In the genomic region with DNA sequence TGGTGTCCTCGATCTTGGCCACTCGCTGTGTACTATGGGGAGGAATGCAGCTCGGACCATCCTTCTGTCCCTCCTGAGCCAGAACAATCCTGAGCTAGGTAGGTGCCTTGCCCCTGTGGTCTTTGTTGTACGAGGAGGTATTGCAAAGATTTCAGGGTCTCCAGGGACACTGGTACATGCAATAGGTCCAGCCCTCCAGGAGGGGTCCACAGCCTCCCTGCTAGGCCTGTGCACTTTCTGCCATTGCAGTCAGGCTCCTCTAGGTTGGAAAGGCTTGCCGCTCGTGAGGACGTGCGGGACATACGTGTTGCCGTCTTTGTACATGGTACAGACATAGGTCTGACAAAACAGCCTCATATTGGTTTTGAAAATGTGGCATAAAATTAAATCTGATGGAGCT, we compare ENCODE assay signal across 12 mouse cellular contexts.
DNase-seq lines count a peak whose midpoint lies in the region; ATAC-seq and TF ChIP-seq lines count a peak whose summit lies in the region.
"Had no signal": no experiment of that assay in that cellular context is flagged by ENCODE, and none has a peak within 500 bp of the region (broad histone marks: within the 10 kb centered on the region; RNA-seq: fewer than 3 reads in every experiment).

No protein-coding gene starts in this region.

- no peak for DNase-seq in heart, postnatal 0 days (ENCODE audit: low spot score)
- no peak for DNase-seq in heart, adult 9 months (ENCODE audit: low spot score in 2 of 2)
- peak; percentile 64 for DNase-seq in midbrain, embryonic 11.5 days (ENCODE audit: low spot score, missing footprints)
- no peak for DNase-seq in cerebellum, adult 18-20 months
- DNase-seq in cerebellum, postnatal 36 days: no peak
- DNase-seq: cerebellum, postnatal 25 days; right cerebral cortex, postnatal 14 days had no signal

- H3K9me3 ChIP-seq in heart, postnatal 0 days (replicated peaks; ENCODE audit: control insufficient read depth, low read length): no peaks in the 10 kb centered on the region
- no peaks in the 10 kb centered on the region for H3K9me3 ChIP-seq in midbrain, embryonic 11.5 days (ENCODE audit: control insufficient read depth, low read length)
- no peaks in the 10 kb centered on the region for H3K9me3 ChIP-seq in midbrain, embryonic 16.5 days (replicated peaks; ENCODE audit: control insufficient read depth, low read length, poor library complexity, severe bottlenecking)
- no peaks in the 10 kb centered on the region for H3K9me3 ChIP-seq in intestine, embryonic 15.5 days
- H3K9me3 ChIP-seq in stomach, embryonic 16.5 days (replicated peaks; ENCODE audit: control insufficient read depth, low read length): no peaks in the 10 kb centered on the region
- H3K9me3 ChIP-seq: forebrain, embryonic 15.5 days; neural tube, embryonic 12.5 days had no signal

- 88% methylated on average over 10 of the region's 10 CpGs for WGBS in heart, postnatal 0 days
- WGBS in midbrain, embryonic 11.5 days: 93% methylated on average over 10 of the region's 10 CpGs
- 90% methylated on average over 10 of the region's 10 CpGs for WGBS in midbrain, embryonic 16.5 days
- WGBS in intestine, embryonic 15.5 days: 80% methylated on average over 10 of the region's 10 CpGs
- 86% methylated on average over 10 of the region's 10 CpGs for WGBS in stomach, embryonic 16.5 days

- no peak overlapping the region for H3K9ac ChIP-seq in heart, postnatal 0 days (replicated peaks; ENCODE audit: low read depth, low read length)
- no peak overlapping the region for H3K9ac ChIP-seq in midbrain, embryonic 11.5 days (ENCODE audit: low read length)
- H3K9ac ChIP-seq in midbrain, embryonic 16.5 days (ENCODE audit: low read depth, low read length): no peak overlapping the region
- H3K9ac ChIP-seq in intestine, embryonic 15.5 days: no peak overlapping the region
- peak overlapping the region; percentile 19; the same call in 1 of the 2 replicates for H3K9ac ChIP-seq in stomach, embryonic 16.5 days (ENCODE audit: low read length)
- H3K9ac ChIP-seq: forebrain, embryonic 15.5 days; neural tube, embryonic 12.5 days had no signal

- peak overlapping the region; percentile 78 for H3K27ac ChIP-seq in heart, postnatal 0 days (ENCODE audit: low read depth)
- H3K27ac ChIP-seq in midbrain, embryonic 11.5 days (ENCODE audit: low read depth, low read length): no peak overlapping the region
- H3K27ac ChIP-seq in midbrain, embryonic 16.5 days (ENCODE audit: low read length): no peak overlapping the region
- H3K27ac ChIP-seq in intestine, embryonic 15.5 days: peak overlapping the region; percentile 95
- peak overlapping the region; percentile 90 for H3K27ac ChIP-seq in stomach, embryonic 16.5 days (ENCODE audit: low read length)
- H3K27ac ChIP-seq: forebrain, embryonic 15.5 days; neural tube, embryonic 12.5 days had no signal

- no peak for TF ChIP-seq CTCF in heart, postnatal 0 days (IDR thresholded peaks at IDR 0.05; ENCODE audit: low read depth)

- TF ChIP-seq EP300 in heart, postnatal 0 days (IDR thresholded peaks at IDR 0.05; ENCODE audit: low read depth): no peak

- no peaks in the 10 kb centered on the region for H3K4me1 ChIP-seq in heart, postnatal 0 days (ENCODE audit: control insufficient read depth, insufficient read depth)
- H3K4me1 ChIP-seq in midbrain, embryonic 11.5 days (ENCODE audit: control insufficient read depth, insufficient read depth, low read length): no peaks in the 10 kb centered on the region
- H3K4me1 ChIP-seq in midbrain, embryonic 16.5 days (ENCODE audit: control insufficient read depth, insufficient read depth, low read length): peaks cover 4% of the 10 kb centered on the region; the same call in 1 of the 2 replicates
- H3K4me1 ChIP-seq in intestine, embryonic 15.5 days (replicated peaks): peaks cover 28% of the 10 kb centered on the region
- H3K4me1 ChIP-seq in stomach, embryonic 16.5 days (ENCODE audit: control insufficient read depth, insufficient read depth, low read length): peaks cover 33% of the 10 kb centered on the region
- H3K4me1 ChIP-seq: forebrain, embryonic 15.5 days; neural tube, embryonic 12.5 days had no signal

- no peak overlapping the region for H3K4me2 ChIP-seq in heart, postnatal 0 days (ENCODE audit: low read depth, low read length)
- H3K4me2 ChIP-seq in midbrain, embryonic 11.5 days: no peak overlapping the region
- no peak overlapping the region for H3K4me2 ChIP-seq in midbrain, embryonic 16.5 days (ENCODE audit: low read length)
- no peak overlapping the region for H3K4me2 ChIP-seq in intestine, embryonic 15.5 days (replicated peaks)
- H3K4me2 ChIP-seq in stomach, embryonic 16.5 days (ENCODE audit: low read depth, low read length): no peak overlapping the region
- H3K4me2 ChIP-seq: forebrain, embryonic 15.5 days; neural tube, embryonic 12.5 days had no signal

- no peaks in the 10 kb centered on the region for H3K27me3 ChIP-seq in heart, postnatal 0 days (ENCODE audit: control insufficient read depth, insufficient read depth, low read length)
- H3K27me3 ChIP-seq in midbrain, embryonic 11.5 days (ENCODE audit: control insufficient read depth, insufficient read depth, low read length): no peaks in the 10 kb centered on the region
- H3K27me3 ChIP-seq in midbrain, embryonic 16.5 days (ENCODE audit: control insufficient read depth, insufficient read depth, low read depth, low read length): no peaks in the 10 kb centered on the region
- no peaks in the 10 kb centered on the region for H3K27me3 ChIP-seq in intestine, embryonic 15.5 days (replicated peaks)
- no peaks in the 10 kb centered on the region for H3K27me3 ChIP-seq in stomach, embryonic 16.5 days (ENCODE audit: control insufficient read depth, insufficient read depth, low read length)
- H3K27me3 ChIP-seq: forebrain, embryonic 15.5 days; neural tube, embryonic 12.5 days had no signal

- no peaks in the 10 kb centered on the region for H3K36me3 ChIP-seq in heart, postnatal 0 days (replicated peaks; ENCODE audit: control insufficient read depth, insufficient read depth, low read length)
- no peaks in the 10 kb centered on the region for H3K36me3 ChIP-seq in midbrain, embryonic 11.5 days (ENCODE audit: control insufficient read depth, insufficient read depth, low read length)
- no peaks in the 10 kb centered on the region for H3K36me3 ChIP-seq in midbrain, embryonic 16.5 days (ENCODE audit: control insufficient read depth, insufficient read depth, low read length)
- no peaks in the 10 kb centered on the region for H3K36me3 ChIP-seq in intestine, embryonic 15.5 days
- no peaks in the 10 kb centered on the region for H3K36me3 ChIP-seq in stomach, embryonic 16.5 days (ENCODE audit: control insufficient read depth, insufficient read depth, low read length)
- H3K36me3 ChIP-seq: forebrain, embryonic 15.5 days; neural tube, embryonic 12.5 days had no signal

- H3K4me3 ChIP-seq in heart, postnatal 0 days (ENCODE audit: low read depth, low read length): no peak overlapping the region
- H3K4me3 ChIP-seq in midbrain, embryonic 11.5 days (ENCODE audit: low read depth, low read length): no peak overlapping the region
- H3K4me3 ChIP-seq in midbrain, embryonic 16.5 days (ENCODE audit: low read depth, low read length): no peak overlapping the region
- H3K4me3 ChIP-seq in intestine, embryonic 15.5 days (replicated peaks): no peak overlapping the region
- H3K4me3 ChIP-seq in stomach, embryonic 16.5 days (replicated peaks; ENCODE audit: low read length): no peak overlapping the region
- H3K4me3 ChIP-seq: forebrain, embryonic 15.5 days; neural tube, embryonic 12.5 days had no signal

- ATAC-seq in heart, postnatal 0 days (ENCODE audit: insufficient read depth, low read depth): no peak
- no peak for ATAC-seq in midbrain, embryonic 11.5 days (ENCODE audit: low FRiP score)
- no peak for ATAC-seq in midbrain, embryonic 16.5 days
- ATAC-seq in intestine, embryonic 15.5 days: no peak
- no peak for ATAC-seq in stomach, embryonic 16.5 days (ENCODE audit: insufficient read depth, low FRiP score)
- ATAC-seq: forebrain, embryonic 15.5 days had no signal

Comparison
In these comparisons a context has a peak if more than half of its experiments do, and no peak if none do; other contexts are left out.
1. H3K27ac ChIP-seq: peak in heart, postnatal 0 days (single experiment), intestine, embryonic 15.5 days (single experiment) and stomach, embryonic 16.5 days (single experiment); none in midbrain, embryonic 11.5 days (single experiment) and midbrain, embryonic 16.5 days (single experiment).